Mouse (Mus musculus) intestine, postnatal 0 days (tissue): ENCODE measurements around the gene Trim10. TPM values are rescaled to one million over a fixed set of nuclear protein-coding genes. Genes with fewer than 3 reads are reported as not detected.
A peak's percentile ranks its signal among the peaks of the same experiment; 100 is the strongest.

ENCODE experiments used
- ATAC-seq: fragments of 200-750 bp; cut with Nextera tagmentation; 2 replicates; pipeline ENCODE4 v1.8.0; 2017; ENCODE audit warnings: mild to moderate bottlenecking, moderate TSS enrichment, moderate library complexity
- H3K27ac ChIP-seq: fragments of 300-500 bp; sonication (generic); 2 replicates; pipeline ENCODE4 v1.5.1; 2014; ENCODE audit warnings: mild to moderate bottlenecking, low read depth, low read length, moderate library complexity
- H3K27me3 ChIP-seq: fragments of 300-500 bp; sonication (generic); replicated peaks from 2 replicates; pipeline ENCODE4 v1.6.1; 2014; ENCODE audit warnings: low read length, mixed read lengths; ENCODE audit not compliant: control insufficient read depth, insufficient read depth
- H3K36me3 ChIP-seq: fragments of 300-500 bp; sonication (generic); 2 replicates; pipeline ENCODE4 v1.6.1; 2014; ENCODE audit warnings: mild to moderate bottlenecking, moderate library complexity; ENCODE audit not compliant: control insufficient read depth, insufficient read depth
- H3K4me1 ChIP-seq: fragments of 300-500 bp; sonication (generic); replicated peaks from 2 replicates; pipeline ENCODE4 v1.6.1; 2014; ENCODE audit warnings: antibody characterized with exemption, low read length, mixed read lengths; ENCODE audit not compliant: control insufficient read depth, insufficient read depth
- H3K4me2 ChIP-seq: fragments of 300-500 bp; sonication (generic); replicated peaks from 2 replicates; pipeline ENCODE4 v1.6.1; 2014; ENCODE audit warnings: low read depth, mild to moderate bottlenecking, moderate library complexity
- H3K4me3 ChIP-seq: fragments of 300-500 bp; sonication (generic); 2 replicates; pipeline ENCODE4 v1.5.1; 2014; ENCODE audit warnings: low read depth, low read length
- H3K9ac ChIP-seq: fragments of 300-500 bp; sonication (generic); 2 replicates; pipeline ENCODE4 v1.6.1; 2014; ENCODE audit warnings: mild to moderate bottlenecking, low read depth, low read length
- H3K9me3 ChIP-seq: fragments of 300-500 bp; sonication (generic); 2 replicates; pipeline ENCODE4 v1.6.1; 2016; ENCODE audit warnings: mixed run types; ENCODE audit not compliant: control insufficient read depth
- CTCF ChIP-seq: sonication (generic); IDR thresholded peaks from 2 replicates; pipeline ENCODE4 v1.5.1; 2016; ENCODE audit warnings: low read depth, mild to moderate bottlenecking, control low read depth, antibody characterized with exemption, moderate library complexity
- WGBS: fragments of 180-500 bp; shearing (Covaris S2); extraction: QIAGEN DNeasy Blood & Tissue Kit; methylation state at CpG from one replicate; pipeline ENCODE4 v1.1.7; 2014; 5-methylcytosine and 5-hydroxymethylcytosine counted together
- polyA plus RNA-seq: library from polyadenylated mRNA; unstranded; fragments of >200 nt; fragmentation: Nextera tagmentation; extraction: Ambion mirVana; gene quantifications from 2 replicates; pipeline ENCODE4 v1.2.1, GENCODE M21; 2015

Gene Trim10
- polyA plus RNA-seq, 1 experiment from 2014 or later: 0.07 TPM

DNA sequence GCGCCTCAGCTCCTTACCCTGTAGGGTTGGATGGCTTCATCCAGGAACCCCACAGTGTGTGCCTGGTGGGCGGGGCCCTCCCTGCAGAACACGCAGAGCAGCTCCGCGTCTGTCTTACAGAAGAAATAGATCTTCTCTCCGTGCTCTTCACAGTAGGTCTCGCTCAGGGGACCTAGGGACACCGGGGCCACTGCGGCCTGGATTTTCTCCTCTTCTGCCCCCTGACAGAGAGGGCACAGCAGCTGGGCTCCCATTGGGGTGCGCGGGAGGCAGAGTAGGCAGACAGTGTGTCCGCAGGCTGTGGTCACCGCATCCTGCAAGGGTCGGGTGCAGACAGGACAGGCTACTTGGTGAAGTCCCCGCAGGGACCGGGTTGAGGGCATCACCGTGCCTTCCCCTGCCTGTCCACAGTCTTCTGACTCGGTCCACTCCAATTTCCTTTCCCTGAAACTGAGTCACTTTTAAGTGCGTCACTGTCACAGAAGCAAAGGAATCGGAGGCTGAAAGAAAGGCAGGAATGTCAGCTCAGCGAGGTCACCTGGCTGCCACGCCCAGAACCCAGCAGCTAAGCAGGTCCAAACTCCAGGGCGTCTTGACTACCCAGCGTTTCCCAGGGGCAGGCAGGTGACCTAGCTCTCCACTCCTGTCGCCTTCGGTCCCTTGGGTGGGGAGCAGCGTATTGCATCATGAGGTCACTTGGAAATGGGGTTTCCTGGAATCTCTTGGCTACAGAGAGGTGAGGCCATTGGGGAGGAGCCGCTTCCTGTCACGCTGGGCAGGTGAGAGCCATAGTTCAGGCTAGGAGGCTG, 2.5 kb upstream of the Trim10 start, which contains the start of gene Trim15:
Gene Trim15 (minus strand): TSS at position 492 of the 809 bp plus-strand sequence.
- no peak for TF ChIP-seq CTCF
- no peaks in the 10 kb centered on the region for H3K9me3 ChIP-seq
- no peaks in the 10 kb centered on the region; the same call in 1 of the 2 replicates for H3K4me1 ChIP-seq
- H3K27me3 ChIP-seq: no peaks in the 10 kb centered on the region
- H3K36me3 ChIP-seq: no peaks in the 10 kb centered on the region; the same call in 1 of the 2 replicates
- H3K4me2 ChIP-seq: peak within 1 kb of the TSS; percentile 80
- peak within 1 kb of the TSS; percentile 66 for H3K9ac ChIP-seq
- peak within 1 kb of the TSS; percentile 97 for H3K27ac ChIP-seq
- ATAC-seq: peak; percentile 98
- WGBS: 5% methylated on average over 29 of the region's 29 CpGs
- peak within 1 kb of the TSS; percentile 48 for H3K4me3 ChIP-seq

DNA sequence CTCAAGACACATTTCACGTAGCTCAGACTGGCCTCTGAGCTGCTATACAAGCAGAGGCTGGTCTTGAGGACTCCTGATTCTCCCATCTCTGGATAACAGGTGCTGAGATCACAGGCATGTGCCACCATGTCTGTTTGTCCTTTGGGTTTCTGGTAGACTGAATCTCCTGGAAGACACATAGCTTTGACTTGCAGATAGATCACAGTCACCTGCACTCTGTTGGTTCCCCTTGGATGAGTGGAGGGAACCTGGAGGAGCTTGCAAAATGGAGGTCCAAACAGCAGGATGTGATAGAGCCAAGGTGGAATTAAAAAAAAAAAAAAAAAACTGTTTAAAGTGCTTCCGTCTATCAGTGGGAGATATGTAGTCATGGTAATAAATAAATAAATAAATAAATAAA, 538 bp upstream of the Trim10 start:
- Histone ChIP-seq H3K27ac (no peak overlapping the region), H3K36me3 (no peaks in the 10 kb centered on the region), H3K9ac (no peak overlapping the region), H3K27me3 (no peaks in the 10 kb centered on the region), H3K4me2 (no peak overlapping the region), H3K4me1 (no peaks in the 10 kb centered on the region), H3K4me3 (no peak overlapping the region), H3K9me3 (no peaks in the 10 kb centered on the region)
- ATAC-seq: no peak
- no peak for TF ChIP-seq CTCF
- WGBS: 83% methylated on average over 2 of the region's 2 CpGs

DNA sequence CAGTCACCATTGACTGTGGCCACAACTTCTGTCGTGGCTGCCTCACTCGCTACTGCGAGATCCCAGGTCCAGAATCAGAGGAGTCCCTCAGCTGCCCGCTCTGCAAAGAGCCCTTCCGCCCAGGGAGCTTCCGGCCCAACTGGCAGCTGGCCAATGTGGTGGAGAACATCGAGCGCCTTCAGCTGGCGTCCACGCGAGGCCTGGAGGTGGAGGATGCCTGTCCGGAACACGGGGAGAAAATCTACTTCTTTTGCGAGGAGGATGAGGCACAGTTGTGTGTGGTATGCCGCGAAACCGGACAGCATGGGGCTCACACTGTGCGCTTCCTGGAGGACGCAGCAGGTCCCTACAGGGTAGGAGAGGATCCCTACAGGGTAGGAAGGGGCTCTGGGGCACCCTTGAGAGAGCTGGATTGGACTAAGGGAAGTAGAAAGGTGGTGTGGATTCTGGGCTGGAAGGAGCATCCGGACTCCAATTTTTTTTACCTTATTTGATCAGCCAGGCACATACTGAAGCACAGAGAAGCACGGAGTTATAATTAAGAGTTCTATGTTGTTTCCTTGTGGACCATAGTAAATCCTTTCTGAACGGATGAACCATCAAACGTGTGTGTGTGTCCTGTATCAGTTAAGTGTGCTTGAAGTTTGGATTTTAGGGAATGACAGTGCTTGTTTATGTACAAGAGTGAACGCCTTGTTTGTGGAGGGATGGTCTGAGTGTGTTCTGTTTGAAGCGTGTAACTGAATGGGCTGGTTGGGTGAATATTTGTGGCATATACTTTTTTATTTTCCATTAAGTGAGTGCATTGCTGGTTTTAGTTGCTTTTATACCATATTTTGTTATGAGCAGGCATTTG, 809 bp downstream of the Trim10 start:
- Histone ChIP-seq H3K4me1 (no peaks in the 10 kb centered on the region), H3K27me3 (no peaks in the 10 kb centered on the region), H3K9ac (no peak overlapping the region), H3K36me3 (no peaks in the 10 kb centered on the region), H3K9me3 (no peaks in the 10 kb centered on the region), H3K27ac (no peak overlapping the region), H3K4me3 (no peak overlapping the region), H3K4me2 (no peak overlapping the region)
- TF ChIP-seq CTCF: no peak
- ATAC-seq: no peak
- 77% methylated on average over 25 of the region's 25 CpGs for WGBS

DNA sequence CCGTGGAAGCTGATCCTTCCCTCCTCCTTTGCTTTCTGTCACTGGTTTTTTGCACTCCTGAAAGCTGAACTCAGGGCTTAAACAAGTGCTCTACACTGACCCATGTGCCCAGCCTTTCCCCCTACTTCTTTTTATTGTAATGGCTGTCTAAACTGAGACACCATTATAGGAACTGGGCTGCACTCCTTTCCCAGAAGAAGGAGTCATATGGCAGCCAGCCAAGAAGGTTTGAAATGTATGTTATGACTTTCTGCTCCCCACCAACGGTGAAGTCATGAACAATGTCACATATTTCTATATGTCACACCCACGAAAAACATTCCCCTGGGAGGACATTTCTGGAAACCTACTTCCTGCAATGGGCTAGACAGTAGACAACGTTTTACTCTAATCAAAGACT, 5.3 kb downstream of the Trim10 start:
- Histone ChIP-seq H3K36me3 (no peaks in the 10 kb centered on the region), H3K9ac (no peak overlapping the region), H3K4me2 (no peak overlapping the region), H3K27ac (no peak overlapping the region), H3K27me3 (no peaks in the 10 kb centered on the region), H3K4me1 (no peaks in the 10 kb centered on the region), H3K4me3 (no peak overlapping the region), H3K9me3 (no peaks in the 10 kb centered on the region)
- WGBS: 28% methylated on average over 4 of the region's 4 CpGs
- no peak for TF ChIP-seq CTCF
- ATAC-seq: peak; percentile 26; the same call in 1 of the 2 replicates

DNA sequence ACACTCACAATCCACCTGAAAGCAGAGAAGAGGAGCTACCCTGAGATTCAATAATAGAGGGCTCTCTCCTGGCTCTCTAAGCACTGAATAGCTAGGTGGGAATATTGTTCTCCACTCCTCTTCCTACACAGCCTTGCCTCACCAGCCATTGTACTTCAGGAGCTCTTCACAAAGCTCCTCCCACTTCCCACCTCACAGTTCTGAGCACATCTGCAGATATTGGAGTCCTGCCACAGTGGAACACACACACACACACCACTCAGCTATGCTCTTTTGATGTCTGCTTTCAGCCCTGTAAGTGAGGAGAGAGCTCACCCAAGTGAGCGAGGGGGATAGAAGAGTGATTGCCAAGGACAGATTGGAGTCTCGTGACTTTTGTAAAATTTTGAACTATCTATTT, 14.0 kb downstream of the Trim10 start:
- H3K27me3 ChIP-seq: no peaks in the 10 kb centered on the region
- no peak for TF ChIP-seq CTCF
- H3K36me3 ChIP-seq: no peaks in the 10 kb centered on the region
- no peak overlapping the region for H3K4me3 ChIP-seq
- 75% methylated on average over 2 of the region's 2 CpGs for WGBS
- H3K4me2 ChIP-seq: no peak overlapping the region
- H3K9me3 ChIP-seq: no peaks in the 10 kb centered on the region
- ATAC-seq: no peak
- H3K4me1 ChIP-seq: no peaks in the 10 kb centered on the region
- H3K9ac ChIP-seq: no peak overlapping the region
- H3K27ac ChIP-seq: no peak overlapping the region

DNA sequence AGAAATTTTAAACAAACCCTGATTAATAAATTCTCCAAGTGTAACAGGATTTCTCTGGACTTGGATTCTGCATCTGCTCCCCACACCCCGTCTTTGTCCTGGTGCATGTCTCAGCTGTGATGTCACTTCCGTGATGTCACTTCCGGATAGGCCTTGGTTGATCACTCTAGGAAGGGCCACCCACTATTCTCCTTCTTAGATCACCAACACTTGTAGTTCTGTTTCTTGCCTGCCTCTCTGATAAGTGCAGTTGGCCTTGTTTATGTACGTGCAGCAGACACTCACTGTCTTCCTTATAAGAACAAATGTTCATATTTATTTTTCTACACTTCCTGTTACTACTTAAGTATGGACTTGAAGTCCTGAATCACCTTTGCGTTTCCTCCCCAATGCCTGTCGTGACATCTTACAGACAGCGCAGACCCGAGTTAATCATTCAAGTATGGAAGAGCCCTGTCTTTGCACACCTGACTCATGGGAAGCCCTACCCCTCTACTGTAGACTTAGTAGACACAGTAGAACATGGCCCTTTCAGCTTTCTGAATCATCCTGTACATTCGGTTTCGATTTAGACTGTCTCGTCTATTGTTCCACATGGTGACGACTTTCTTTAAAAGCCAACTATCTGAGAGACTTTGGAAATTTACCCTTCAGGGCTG, 15.9 kb downstream of the Trim10 start:
- WGBS: 58% methylated on average over 12 of the region's 12 CpGs
- H3K4me3 ChIP-seq: no peak overlapping the region
- H3K27ac ChIP-seq: peak overlapping the region; percentile 52
- H3K9ac ChIP-seq: no peak overlapping the region
- H3K36me3 ChIP-seq: no peaks in the 10 kb centered on the region
- TF ChIP-seq CTCF: no peak
- peak; percentile 95 for ATAC-seq
- peaks cover 6% of the 10 kb centered on the region; the same call in 1 of the 2 replicates for H3K4me1 ChIP-seq
- no peaks in the 10 kb centered on the region for H3K27me3 ChIP-seq
- H3K4me2 ChIP-seq: no peak overlapping the region
- H3K9me3 ChIP-seq: no peaks in the 10 kb centered on the region
